Mouse (Mus musculus) midbrain, embryonic 14.5 days (tissue): Measurements from ENCODE around the gene Cdc42bpb. TPM values are rescaled to one million over a fixed set of nuclear protein-coding genes. Genes with fewer than 3 reads are reported as not detected.

Experiments
- polyA plus RNA-seq: library from polyadenylated mRNA; unstranded; fragments of >200 nt; fragmentation: Nextera tagmentation; extraction: Ambion mirVana; gene quantifications from 2 replicates; pipeline ENCODE4 v1.2.1, GENCODE M21; 2014

Cdc42bpb gene
- polyA plus RNA-seq, 1 experiment from 2014 or later, result 47.8 TPM

Other genes with a start within 250 kb of the Cdc42bpb start
- gene Traf3, start 211.3 kb downstream of the Cdc42bpb start, polyA plus RNA-seq, result 22.0 and 28.4 TPM in 2 replicates
- gene 4930595D18Rik, start 193.2 kb downstream of the Cdc42bpb start, polyA plus RNA-seq, result not detected in 2 replicates
- gene Amn, start 106.6 kb downstream of the Cdc42bpb start, polyA plus RNA-seq, result 5.3 and 8.9 TPM in 2 replicates
- 2.0 and 3.3 TPM in 2 replicates for gene Lbhd2, start 29.1 kb upstream of the Cdc42bpb start, polyA plus RNA-seq
- gene Exoc3l4, start 39.3 kb upstream of the Cdc42bpb start, polyA plus RNA-seq, result 1.6 and 2.1 TPM in 2 replicates
- gene Tnfaip2, start 64.8 kb upstream of the Cdc42bpb start, polyA plus RNA-seq, result 0.28 and 0.82 TPM in 2 replicates
- gene Gm266, start 108.1 kb upstream of the Cdc42bpb start, polyA plus RNA-seq, result 1.5 and 1.9 TPM in 2 replicates
- 486 and 550 TPM in 2 replicates for gene Eif5, start 160.3 kb upstream of the Cdc42bpb start, polyA plus RNA-seq
- 64.0 and 76.7 TPM in 2 replicates for gene Mark3, start 196.8 kb upstream of the Cdc42bpb start, polyA plus RNA-seq